Mouse (Mus musculus) stomach, embryonic 15.5 days (tissue): ENCODE results near the gene Axin1. TPM values are rescaled to one million over a fixed set of nuclear protein-coding genes. Genes with fewer than 3 reads are reported as not detected.
A peak's percentile ranks its signal among the peaks of the same experiment; 100 is the strongest.

ENCODE experiments used
- ATAC-seq: fragments of 200-750 bp; cut with Nextera tagmentation; 2 replicates; pipeline ENCODE4 v1.8.0; 2017; ENCODE audit warnings: low read depth, moderate number of reproducible peaks, moderate TSS enrichment; ENCODE audit not compliant: insufficient read depth, low FRiP score
- H3K27ac ChIP-seq: fragments of 300-500 bp; sonication (generic); 2 replicates; pipeline ENCODE4 v1.5.1; 2015; ENCODE audit warnings: mild to moderate bottlenecking, inconsistent platforms
- H3K27me3 ChIP-seq: fragments of 300-500 bp; sonication (generic); replicated peaks from 2 replicates; pipeline ENCODE4 v1.6.1; 2015; ENCODE audit warnings: inconsistent platforms
- H3K36me3 ChIP-seq: fragments of 300-500 bp; sonication (generic); 2 replicates; pipeline ENCODE4 v1.6.1; 2015; ENCODE audit warnings: inconsistent platforms
- H3K4me1 ChIP-seq: fragments of 300-500 bp; sonication (generic); 2 replicates; pipeline ENCODE4 v1.6.1; 2015; ENCODE audit warnings: inconsistent platforms
- H3K4me2 ChIP-seq: fragments of 300-500 bp; sonication (generic); 2 replicates; pipeline ENCODE4 v1.6.1; 2015; ENCODE audit warnings: mild to moderate bottlenecking, inconsistent platforms
- H3K4me3 ChIP-seq: fragments of 300-500 bp; sonication (generic); replicated peaks from 2 replicates; pipeline ENCODE4 v1.5.1; 2015; ENCODE audit warnings: inconsistent platforms
- H3K9ac ChIP-seq: fragments of 300-500 bp; sonication (generic); 2 replicates; pipeline ENCODE4 v1.6.1; 2015; ENCODE audit warnings: inconsistent platforms
- H3K9me3 ChIP-seq: fragments of 300-500 bp; sonication (generic); 2 replicates; pipeline ENCODE4 v1.6.1; 2016; ENCODE audit warnings: inconsistent platforms
- WGBS: fragments of 180-500 bp; shearing (Covaris S2); methylation state at CpG from one replicate; pipeline ENCODE4 v1.1.7; 2015; 5-methylcytosine and 5-hydroxymethylcytosine counted together
- polyA plus RNA-seq: library from polyadenylated mRNA; unstranded; fragments of >200 nt; fragmentation: Nextera tagmentation; extraction: Ambion mirVana; gene quantifications from 2 replicates; pipeline ENCODE4 v1.2.1, GENCODE M21; 2015

The Axin1 gene
- polyA plus RNA-seq, 1 experiment from 2014 or later = 18.3 TPM

- Histone ChIP-seq H3K36me3 (peaks cover 34% of the 10 kb centered on the region), H3K9me3 (no peaks in the 10 kb centered on the region), H3K4me1 (peaks cover 21% of the 10 kb centered on the region), H3K4me3 (peak overlapping the region; percentile 86), H3K27ac (no peak overlapping the region), H3K27me3 (no peaks in the 10 kb centered on the region), H3K9ac (peak overlapping the region; percentile 70; the same call in 1 of the 2 replicates), H3K4me2 (peak overlapping the region; percentile 70)
- ATAC-seq = no peak
- WGBS = 79% methylated on average over 7 of the region's 7 CpGs
Observed at GRCm38 (mm10) chr17:26124560-26124959, 13.9 kb upstream of the Axin1 start.

DNA sequence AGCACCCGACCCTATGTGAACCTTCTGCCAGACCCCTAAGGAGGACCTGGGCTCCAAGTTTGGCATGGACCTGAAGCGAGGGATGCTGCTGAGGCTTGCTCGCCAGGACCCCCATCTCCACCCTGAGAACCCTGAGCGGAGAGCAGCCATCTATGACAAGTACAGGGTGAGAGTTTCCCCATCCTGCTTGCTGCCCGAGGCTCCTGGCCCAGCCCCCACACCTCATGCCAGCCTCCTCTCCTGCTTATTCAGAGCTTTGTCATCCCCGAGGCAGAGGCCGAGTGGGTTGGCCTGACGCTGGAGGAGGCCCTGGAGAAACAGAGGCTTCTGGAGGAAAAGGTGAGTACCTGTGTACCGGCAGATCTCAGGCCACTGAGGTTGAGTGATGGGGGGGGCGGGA, 13.3 kb upstream of the Axin1 start:
- Histone ChIP-seq H3K4me3 (no peak overlapping the region), H3K36me3 (peaks cover 34% of the 10 kb centered on the region), H3K4me1 (peaks cover 15% of the 10 kb centered on the region), H3K27ac (no peak overlapping the region), H3K27me3 (no peaks in the 10 kb centered on the region), H3K9me3 (no peaks in the 10 kb centered on the region), H3K9ac (no peak overlapping the region), H3K4me2 (no peak overlapping the region)
- 90% methylated on average over 10 of the region's 10 CpGs for WGBS
- ATAC-seq = no peak

DNA sequence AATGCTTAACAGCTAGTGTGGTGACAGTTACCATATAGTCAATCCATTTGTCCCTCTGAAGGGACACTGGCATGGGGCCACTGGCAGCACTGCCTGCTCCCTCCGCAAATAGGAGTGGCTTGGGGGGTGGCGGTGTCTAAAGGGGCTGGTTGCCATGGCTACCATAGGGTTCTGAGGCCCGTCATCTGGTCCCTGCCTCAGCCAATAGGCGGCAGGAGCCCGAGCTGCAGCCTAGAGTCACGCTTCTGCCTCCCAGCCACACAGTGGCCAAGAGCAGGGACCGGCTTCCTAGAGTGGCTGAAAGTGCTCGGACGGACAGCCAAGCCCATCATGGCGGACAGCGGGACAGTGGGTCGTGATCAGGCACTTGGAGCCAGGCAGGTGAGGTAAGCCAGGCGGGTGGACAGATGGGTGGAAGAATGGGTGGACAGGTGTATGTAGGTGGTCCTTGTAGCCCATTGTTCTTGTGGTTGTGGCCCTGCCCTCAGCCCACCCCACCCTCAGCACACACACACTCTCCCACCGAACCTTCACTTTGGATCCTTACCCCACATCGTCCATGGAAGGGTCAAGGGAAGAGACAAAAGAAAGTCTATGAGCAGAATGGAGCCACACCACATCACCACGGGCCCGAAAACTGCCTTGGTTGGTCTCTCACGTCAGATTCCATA, 7.3 kb upstream of the Axin1 start:
- no peak for ATAC-seq
- Histone ChIP-seq H3K36me3 (peaks cover 32% of the 10 kb centered on the region), H3K9ac (no peak overlapping the region), H3K27me3 (no peaks in the 10 kb centered on the region), H3K4me2 (no peak overlapping the region), H3K4me1 (no peaks in the 10 kb centered on the region), H3K9me3 (no peaks in the 10 kb centered on the region), H3K4me3 (no peak overlapping the region), H3K27ac (no peak overlapping the region)
- 81% methylated on average over 18 of the region's 18 CpGs for WGBS

- no peak overlapping the region for H3K27ac ChIP-seq
- H3K27me3 ChIP-seq = no peaks in the 10 kb centered on the region
- peaks cover 22% of the 10 kb centered on the region for H3K36me3 ChIP-seq
- 89% methylated on average over 18 of the region's 18 CpGs for WGBS
- no peak overlapping the region for H3K4me3 ChIP-seq
- ATAC-seq = no peak
- H3K9ac ChIP-seq = no peak overlapping the region
- no peaks in the 10 kb centered on the region for H3K4me1 ChIP-seq
- H3K9me3 ChIP-seq = no peaks in the 10 kb centered on the region
- no peak overlapping the region for H3K4me2 ChIP-seq
Observed at GRCm38 (mm10) chr17:26131856-26132853, 6.3 kb upstream of the Axin1 start.

DNA sequence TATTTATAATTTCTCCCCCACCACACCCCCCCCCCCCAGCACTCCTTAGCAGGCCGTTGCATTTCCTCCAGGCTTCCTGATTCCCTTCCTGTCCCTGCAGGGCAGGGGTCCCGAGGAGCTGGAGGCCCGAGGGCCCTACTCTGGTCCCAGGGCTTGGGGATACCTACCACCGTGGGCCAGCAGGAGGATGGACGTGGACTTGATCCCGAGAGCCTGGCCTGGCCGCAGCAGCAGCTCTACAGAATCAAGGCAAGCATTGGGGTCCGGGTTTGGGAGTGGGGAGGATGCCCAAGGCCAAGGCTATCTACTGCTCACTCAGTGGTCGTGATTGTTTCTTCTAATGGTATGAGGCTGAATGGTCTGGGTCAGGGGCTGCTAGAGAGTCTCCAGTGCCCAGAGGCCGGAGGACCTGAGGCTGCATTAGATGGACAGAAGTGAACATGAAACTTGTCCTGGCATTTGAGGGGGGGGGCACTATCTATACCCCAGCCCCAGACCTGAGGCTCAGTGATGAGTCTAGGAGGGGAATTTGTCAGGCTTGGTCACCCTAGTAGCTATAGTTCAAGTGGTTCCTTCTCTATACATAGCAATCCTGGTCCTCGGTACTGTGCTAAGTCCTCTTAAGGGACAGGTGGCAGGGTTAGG, 1.3 kb upstream of the Axin1 start:
- no peaks in the 10 kb centered on the region for H3K9me3 ChIP-seq
- no peaks in the 10 kb centered on the region for H3K36me3 ChIP-seq
- no peak for ATAC-seq
- peaks cover 13% of the 10 kb centered on the region for H3K4me1 ChIP-seq
- H3K9ac ChIP-seq = no peak overlapping the region
- 88% methylated on average over 11 of the region's 11 CpGs for WGBS
- H3K27me3 ChIP-seq = no peaks in the 10 kb centered on the region
- H3K4me2 ChIP-seq = no peak overlapping the region; the same call in 1 of the 2 replicates
- 0 out of 2 replicates have a peak overlapping the region, but pooled peaks have one; percentile 96 for H3K27ac ChIP-seq
- H3K4me3 ChIP-seq = no peak overlapping the region

DNA sequence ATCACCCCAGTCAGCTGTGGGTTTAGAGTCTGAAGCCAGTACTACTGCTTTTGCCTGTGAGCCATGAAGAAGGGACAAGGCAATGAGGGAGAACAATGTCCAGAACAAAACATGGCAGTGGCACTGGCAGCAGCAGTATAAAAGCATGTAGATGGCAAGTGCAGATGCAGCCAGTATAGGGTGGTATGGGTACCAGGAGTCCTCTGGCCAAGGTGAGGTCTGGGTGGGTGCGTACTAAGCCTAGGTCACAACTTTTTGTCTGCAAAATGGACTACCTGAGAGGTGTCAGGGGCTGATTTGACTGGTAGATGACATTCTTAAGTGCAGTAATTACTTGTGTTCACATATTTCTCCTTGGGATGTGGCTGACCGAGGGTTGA, 747 bp upstream of the Axin1 start:
- Histone ChIP-seq H3K4me2 (peak overlapping the region; percentile 75), H3K27ac (peak overlapping the region; percentile 96), H3K4me1 (peaks cover 13% of the 10 kb centered on the region), H3K36me3 (no peaks in the 10 kb centered on the region), H3K9me3 (no peaks in the 10 kb centered on the region), H3K4me3 (peak overlapping the region; percentile 83), H3K27me3 (no peaks in the 10 kb centered on the region), H3K9ac (no peak overlapping the region; the same call in 1 of the 2 replicates)
- ATAC-seq = no peak
- WGBS = 74% methylated on average over 2 of the region's 2 CpGs

DNA sequence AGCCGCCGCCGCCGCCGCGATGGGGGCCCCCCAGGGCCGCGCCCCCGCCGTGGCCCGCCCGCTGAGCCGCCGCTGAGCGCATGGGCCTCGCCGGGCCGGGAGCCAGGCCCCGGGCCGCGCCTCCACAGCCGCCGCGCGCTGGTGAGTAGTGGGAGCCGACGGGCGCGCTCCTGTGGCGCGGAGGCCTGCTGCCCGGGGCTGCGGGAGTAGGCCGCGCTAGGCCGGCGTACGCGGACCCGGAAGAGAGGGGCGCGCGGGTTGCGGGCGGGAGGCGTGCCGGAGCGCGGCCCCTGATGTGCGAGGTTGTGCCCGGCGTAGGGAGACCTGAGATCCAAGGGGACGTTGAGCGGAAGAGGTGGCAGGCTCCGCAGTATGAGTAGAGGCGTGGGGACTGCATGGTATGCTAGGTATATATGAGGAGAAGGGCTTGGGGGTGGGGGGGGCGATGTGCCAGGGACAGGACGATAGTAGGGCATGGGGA, 453 bp downstream of the Axin1 start:
- peaks cover 10% of the 10 kb centered on the region; the same call in 1 of the 2 replicates for H3K36me3 ChIP-seq
- whole genome bisulfite sequencing = under 1% methylated on average over 53 of the region's 58 CpGs
- peak overlapping the region; percentile 62 for H3K4me2 ChIP-seq
- peaks cover 13% of the 10 kb centered on the region for H3K4me1 ChIP-seq
- H3K9ac ChIP-seq = peak overlapping the region; percentile 89
- H3K27ac ChIP-seq = peak overlapping the region; percentile 96
- H3K4me3 ChIP-seq = peak overlapping the region; percentile 83
- no peaks in the 10 kb centered on the region for H3K9me3 ChIP-seq
- peak; percentile 70 for ATAC-seq
- no peaks in the 10 kb centered on the region for H3K27me3 ChIP-seq

DNA sequence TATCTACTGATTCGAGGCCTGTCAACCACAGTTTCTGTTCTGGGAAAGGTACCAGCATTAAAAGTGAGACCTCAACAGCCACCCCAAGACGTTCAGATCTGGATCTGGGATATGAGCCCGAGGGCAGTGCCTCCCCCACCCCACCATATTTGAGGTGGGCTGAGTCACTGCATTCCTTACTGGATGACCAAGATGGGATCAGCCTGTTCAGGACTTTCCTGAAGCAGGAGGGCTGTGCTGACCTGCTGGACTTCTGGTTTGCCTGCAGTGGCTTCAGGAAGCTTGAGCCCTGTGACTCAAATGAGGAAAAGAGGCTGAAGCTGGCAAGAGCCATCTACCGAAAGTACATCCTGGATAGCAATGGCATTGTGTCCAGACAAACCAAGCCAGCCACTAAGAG, 4.3 kb downstream of the Axin1 start:
- no peak overlapping the region for H3K9ac ChIP-seq
- 79% methylated on average over 4 of the region's 4 CpGs for WGBS
- H3K4me2 ChIP-seq = no peak overlapping the region
- H3K27me3 ChIP-seq = no peaks in the 10 kb centered on the region
- H3K36me3 ChIP-seq = peaks cover 15% of the 10 kb centered on the region
- no peak overlapping the region for H3K27ac ChIP-seq
- peaks cover 10% of the 10 kb centered on the region for H3K4me1 ChIP-seq
- no peaks in the 10 kb centered on the region for H3K9me3 ChIP-seq
- ATAC-seq = no peak
- no peak overlapping the region for H3K4me3 ChIP-seq

- Histone ChIP-seq H3K4me1 (peaks cover 6% of the 10 kb centered on the region), H3K9me3 (no peaks in the 10 kb centered on the region), H3K4me3 (no peak overlapping the region), H3K4me2 (no peak overlapping the region), H3K27me3 (no peaks in the 10 kb centered on the region), H3K9ac (no peak overlapping the region), H3K27ac (no peak overlapping the region), H3K36me3 (peaks cover 21% of the 10 kb centered on the region)
- 93% methylated on average over 5 of the region's 5 CpGs for WGBS
- ATAC-seq = no peak
Observed at GRCm38 (mm10) chr17:26143386-26143785, 4.9 kb downstream of the Axin1 start.

DNA sequence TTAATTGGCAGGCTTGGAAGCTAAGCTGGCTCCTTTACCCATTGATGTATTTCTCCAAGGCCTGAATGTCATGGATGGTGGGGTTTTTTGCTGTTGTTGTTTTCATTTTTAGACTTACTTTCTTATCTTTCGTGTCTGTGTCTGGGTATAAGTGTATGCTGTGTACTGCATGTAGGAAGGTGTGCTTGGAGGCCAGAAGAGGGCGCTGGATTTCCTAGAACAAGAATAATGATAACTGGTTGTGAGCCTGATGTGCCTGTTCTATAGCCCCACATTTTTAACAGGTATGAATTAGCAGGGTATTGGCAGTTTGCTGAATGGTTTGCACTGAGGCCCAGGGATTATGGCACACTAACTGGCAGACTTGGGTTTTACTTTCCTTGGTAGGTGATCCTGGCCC, 10.6 kb downstream of the Axin1 start:
- WGBS = 74% methylated on average over 2 of the region's 2 CpGs
- Histone ChIP-seq H3K4me2 (no peak overlapping the region), H3K27me3 (no peaks in the 10 kb centered on the region), H3K36me3 (peaks cover 37% of the 10 kb centered on the region), H3K4me3 (no peak overlapping the region), H3K9ac (no peak overlapping the region), H3K9me3 (no peaks in the 10 kb centered on the region), H3K27ac (no peak overlapping the region), H3K4me1 (no peaks in the 10 kb centered on the region)
- no peak for ATAC-seq

DNA sequence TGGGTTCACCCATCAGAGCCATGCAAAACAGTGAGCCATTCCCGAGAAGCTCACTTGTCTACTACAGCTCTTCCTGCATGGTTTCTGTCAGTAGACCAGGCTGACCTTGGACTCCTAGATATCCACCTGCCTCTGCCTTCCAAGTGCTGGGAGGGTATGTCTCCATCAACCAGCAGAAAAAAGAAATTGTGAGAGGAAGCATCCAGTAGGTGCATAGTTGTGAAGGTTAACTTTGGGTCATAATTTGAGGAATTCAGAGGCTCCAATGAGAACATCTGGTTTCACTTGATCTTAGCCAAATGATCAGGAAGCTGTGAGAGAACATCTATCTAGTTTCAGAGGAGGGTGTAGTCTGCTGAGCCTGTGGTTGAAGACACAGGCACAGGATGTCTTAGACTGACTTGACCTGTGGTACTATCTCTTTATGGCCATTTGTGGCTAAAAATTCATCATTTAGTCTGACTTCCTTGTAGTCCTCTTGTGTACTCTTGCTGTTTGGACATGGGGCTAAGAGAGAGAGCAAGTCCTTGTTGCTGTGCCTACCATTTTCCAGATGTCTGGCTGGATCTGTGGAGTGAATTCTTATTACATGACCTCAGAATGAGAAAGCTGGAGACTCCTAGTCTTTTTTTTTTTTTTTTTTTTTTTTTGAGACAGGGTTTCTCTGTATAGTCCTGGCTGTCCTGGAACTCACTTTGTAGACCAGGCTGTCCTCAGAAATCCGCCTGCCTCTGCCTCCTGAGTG, 13.6 kb downstream of the Axin1 start:
- Histone ChIP-seq H3K4me1 (no peaks in the 10 kb centered on the region), H3K27me3 (no peaks in the 10 kb centered on the region), H3K4me3 (no peak overlapping the region), H3K4me2 (no peak overlapping the region), H3K27ac (no peak overlapping the region), H3K9me3 (no peaks in the 10 kb centered on the region), H3K36me3 (peaks cover 33% of the 10 kb centered on the region), H3K9ac (no peak overlapping the region)
- ATAC-seq = no peak
- 88% methylated on average over 2 of the region's 2 CpGs for WGBS
